Mouse (Mus musculus): ENCODE measurements around the gene Fahd1.

Gene Fahd1

GRCm38 (mm10) chr17:24844525-24844924 lies 5.6 kb downstream of the Fahd1 start:
- no peak for DNase-seq

- DNase-seq: no peak
Observed at GRCm38 (mm10) chr17:24842631-24843030, 7.5 kb downstream of the Fahd1 start.

GRCm38 (mm10) chr17:24841133-24841532 lies 9.0 kb downstream of the Fahd1 start:
- DNase-seq: peak; percentile 55

GRCm38 (mm10) chr17:24840341-24840740 lies 9.8 kb downstream of the Fahd1 start:
- DNase-seq: no peak

- DNase-seq: no peak
Observed at GRCm38 (mm10) chr17:24839842-24840241, 10.3 kb downstream of the Fahd1 start, which contains the start of gene Hagh. Gene Hagh, plus strand, starts transcription at chr17:24840143.

GRCm38 (mm10) chr17:24821351-24822280 lies 28.5 kb downstream of the Fahd1 start:
- DNase-seq: peak; percentile 15

- DNase-seq: no peak
Observed at GRCm38 (mm10) chr17:24819469-24819868, 30.7 kb downstream of the Fahd1 start.

- DNase-seq: no peak
Observed at GRCm38 (mm10) chr17:24818172-24818571, 32.0 kb downstream of the Fahd1 start.

- no peak for DNase-seq
Observed at GRCm38 (mm10) chr17:24817503-24817902, 32.7 kb downstream of the Fahd1 start.

- no peak for DNase-seq
Observed at GRCm38 (mm10) chr17:24815256-24815655, 34.9 kb downstream of the Fahd1 start.

- no peak for DNase-seq
Observed at GRCm38 (mm10) chr17:24812215-24812614, 37.9 kb downstream of the Fahd1 start.

- DNase-seq: no peak
Observed at GRCm38 (mm10) chr17:24811211-24811610, 39.0 kb downstream of the Fahd1 start.

- peak; percentile 86 for DNase-seq
Observed at GRCm38 (mm10) chr17:24803952-24804951, 45.9 kb downstream of the Fahd1 start, which contains the start of gene Meiob. Gene Meiob, plus strand, starts transcription at chr17:24804289.

- no peak for DNase-seq
Observed at GRCm38 (mm10) chr17:24800524-24800923, 49.6 kb downstream of the Fahd1 start.

- DNase-seq: no peak
Observed at GRCm38 (mm10) chr17:24799476-24799875, 50.7 kb downstream of the Fahd1 start.
